Mouse (Mus musculus): ENCODE measurements around the gene H2al2a.
"Not testable (repeated sequence)": the region's sequence is repeated elsewhere in the genome, so short reads cannot be mapped to it uniquely, and the experiment has no call there.

The H2al2a gene

DNA sequence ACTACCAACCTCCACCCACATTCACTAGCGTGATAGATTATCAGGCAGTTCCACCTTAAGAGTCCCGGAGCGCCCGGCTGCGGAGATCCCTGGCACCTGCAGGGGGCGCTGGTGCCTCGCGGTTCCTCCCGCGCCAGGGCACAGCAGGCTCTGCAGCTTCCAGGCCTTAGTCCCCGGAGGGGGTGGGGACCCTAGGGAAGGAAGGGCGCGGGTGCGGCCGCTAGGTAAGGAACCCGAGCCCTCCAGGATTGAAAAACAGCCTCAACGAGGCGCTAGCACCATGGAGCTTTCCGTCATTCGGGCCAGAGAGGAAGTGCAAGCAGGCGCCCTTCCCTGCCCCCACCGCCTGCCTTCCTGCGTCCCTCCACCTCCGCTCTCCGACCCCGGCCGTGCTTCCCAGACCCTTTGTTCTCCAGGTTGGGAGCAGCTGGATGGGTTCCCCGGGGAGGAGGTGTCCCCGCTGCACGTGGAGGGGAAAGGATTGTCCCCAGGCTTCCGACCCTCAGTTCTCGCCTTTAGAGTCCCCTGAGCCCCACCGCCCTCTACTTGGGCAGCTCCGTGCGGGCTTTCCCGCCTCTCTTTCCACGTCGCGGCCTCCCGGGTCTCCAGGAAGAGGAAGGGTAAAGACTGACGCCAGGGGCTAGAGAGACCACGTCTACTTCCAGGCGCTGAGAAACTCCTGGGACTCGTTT, 30.8 kb upstream of the H2al2a start:
- peak; percentile 95 for DNase-seq (ENCODE audit: low spot score)

DNA sequence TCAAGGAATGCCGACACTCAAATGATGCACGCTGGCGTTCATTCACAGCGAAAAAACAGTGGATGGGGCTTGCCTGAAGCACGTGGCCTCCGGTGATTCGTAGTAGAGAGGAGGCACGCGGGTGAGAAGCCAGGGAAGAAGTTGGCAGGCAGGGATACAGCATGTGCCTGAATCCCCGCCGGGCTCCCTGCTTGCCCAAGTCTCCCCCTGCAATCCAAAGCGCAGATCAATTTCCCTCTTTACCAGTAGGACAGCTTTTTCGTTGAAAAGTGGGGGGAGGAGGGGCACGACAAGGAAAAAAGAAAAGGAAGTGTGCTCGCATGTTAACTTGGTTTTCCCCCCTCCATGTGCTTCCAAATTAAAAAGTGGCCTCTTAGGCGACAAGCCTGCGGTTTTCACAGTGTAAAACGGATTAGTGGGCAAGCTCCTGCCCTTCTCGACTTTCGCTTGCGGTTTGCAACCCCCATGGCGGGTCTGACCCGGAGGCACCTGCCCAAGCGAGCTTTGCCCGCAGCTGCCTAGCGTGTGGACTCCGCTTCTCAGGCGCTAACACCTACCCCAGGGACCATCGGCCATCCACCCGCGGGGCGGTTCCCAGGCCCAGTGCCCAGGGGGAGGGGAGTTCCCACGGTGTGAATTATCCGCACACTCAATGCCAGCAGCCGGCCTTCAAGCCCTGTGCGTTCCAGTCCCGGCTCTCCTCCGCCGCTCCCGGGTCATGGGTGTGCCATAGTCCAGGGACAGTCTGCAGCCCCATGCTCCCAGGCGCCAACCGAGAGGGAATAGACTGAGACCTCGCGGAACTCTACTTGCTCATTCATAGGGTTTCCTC, 29.6 kb upstream of the H2al2a start:
- peak; percentile 43 for DNase-seq (ENCODE audit: low spot score)

DNA sequence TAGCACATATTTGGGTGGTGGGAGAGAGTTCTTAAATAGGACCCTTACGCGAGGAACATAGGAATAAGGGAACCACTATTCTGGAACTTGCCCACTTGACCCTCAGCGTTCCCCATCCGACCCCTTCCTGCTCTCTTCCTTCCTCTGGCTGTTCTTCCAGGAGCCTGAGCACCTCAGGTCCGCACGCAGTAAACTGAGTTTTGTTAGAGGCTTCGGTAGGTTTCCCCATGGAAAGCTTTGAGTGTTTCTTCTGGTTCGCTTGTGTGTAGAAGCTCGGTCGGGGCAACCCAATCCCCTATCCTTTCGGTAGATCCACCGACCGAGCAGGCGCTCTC, 29.0 kb upstream of the H2al2a start:
- no peak for DNase-seq (ENCODE audit: low spot score)

DNA sequence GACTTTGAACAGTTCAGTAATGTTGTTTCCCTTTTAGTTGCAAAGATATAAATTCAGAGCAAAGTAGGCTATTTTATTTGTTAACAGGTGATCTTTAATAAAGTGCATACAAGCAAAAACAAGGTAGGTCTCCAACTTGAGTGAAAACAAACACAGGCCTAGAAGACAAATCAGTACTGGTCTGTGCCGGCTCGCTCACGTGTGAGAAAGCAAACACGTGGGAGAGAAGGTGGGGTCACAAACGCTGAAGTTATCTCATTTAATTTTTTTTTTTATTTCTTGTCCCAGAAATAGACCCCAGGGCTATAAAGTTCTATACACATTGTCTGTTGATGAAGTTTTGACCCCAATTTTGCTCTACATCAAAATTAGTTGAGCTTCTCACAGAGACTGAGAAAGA, 28.4 kb upstream of the H2al2a start:
- DNase-seq (ENCODE audit: low spot score) = no peak

DNA sequence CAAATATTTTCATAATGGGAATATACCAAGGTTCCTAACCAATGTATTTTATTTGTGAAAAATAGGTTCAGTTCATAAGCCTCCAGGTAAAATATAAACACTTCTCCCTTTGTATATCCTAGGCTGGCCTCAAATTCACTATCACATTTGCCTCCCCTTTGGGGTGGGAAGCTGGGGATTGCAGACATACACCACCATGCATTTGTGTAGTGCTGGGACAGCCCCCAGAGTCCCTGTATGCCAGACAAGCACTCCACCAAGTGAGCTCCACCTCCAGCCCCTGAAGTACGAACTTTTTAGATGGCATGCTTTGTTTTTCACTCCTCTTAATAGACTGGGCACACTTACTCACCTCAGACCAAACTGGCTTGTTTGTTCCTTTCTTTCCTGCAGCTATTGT, 26.1 kb upstream of the H2al2a start:
- DNase-seq (ENCODE audit: low spot score) = no peak

DNA sequence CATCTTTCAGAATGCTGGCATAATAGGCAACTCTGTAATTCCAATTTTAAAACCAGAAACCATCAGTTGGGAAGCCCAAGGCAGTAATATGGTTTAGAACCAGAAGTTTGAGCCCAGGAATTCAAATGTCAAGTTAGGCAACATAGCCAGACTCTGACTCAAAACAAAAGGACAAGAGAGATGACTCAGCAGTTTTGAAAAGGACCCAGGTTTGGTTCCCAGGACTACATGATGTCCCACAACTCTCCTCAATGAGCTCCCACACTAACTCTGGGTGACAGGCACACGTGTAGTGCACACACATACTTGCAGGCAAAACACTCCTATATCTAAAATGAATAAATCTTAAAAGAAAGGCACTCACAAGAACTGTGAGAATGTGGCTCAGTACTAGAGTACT, 22.4 kb upstream of the H2al2a start:
- no peak for DNase-seq (ENCODE audit: low spot score)

DNA sequence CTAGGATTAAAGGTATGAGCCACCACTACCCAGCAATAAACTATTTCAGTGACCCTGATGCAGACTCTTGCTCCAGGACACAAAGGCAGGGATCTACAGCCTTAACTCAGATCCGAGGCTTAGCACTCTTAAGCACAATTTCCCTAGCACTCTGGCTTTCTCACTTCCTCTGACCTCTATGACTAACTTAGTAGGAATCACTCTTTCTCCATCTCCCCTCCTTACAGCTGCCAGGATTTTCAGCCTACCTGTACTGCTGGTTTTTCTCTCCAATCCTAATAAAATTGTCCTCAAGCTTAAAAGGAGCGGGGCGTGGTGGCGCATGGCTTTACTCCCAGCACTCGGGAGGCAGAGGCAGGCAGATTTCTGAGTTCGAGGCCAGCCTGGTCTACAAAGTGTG, 20.6 kb upstream of the H2al2a start:
- no peak for DNase-seq (ENCODE audit: low spot score)

DNA sequence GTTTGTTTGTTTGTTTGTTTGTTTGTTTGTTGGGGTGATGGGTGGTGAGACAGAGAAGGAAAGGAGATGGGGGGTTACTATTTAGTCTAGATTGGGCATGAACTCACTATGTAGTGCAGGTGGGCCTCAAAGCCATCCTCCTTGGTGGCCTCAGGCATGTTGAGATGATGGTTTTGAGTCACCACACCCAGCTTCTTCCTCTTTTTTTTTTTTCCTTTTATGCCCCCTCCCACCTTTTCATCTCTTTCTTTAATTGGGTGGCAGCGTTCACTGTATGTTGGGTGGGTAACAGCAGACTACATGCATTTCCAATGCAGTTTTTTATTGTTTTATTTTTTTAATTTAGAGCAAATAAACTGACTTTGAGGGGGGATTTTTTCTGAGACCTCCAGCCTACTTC, 19.9 kb upstream of the H2al2a start:
- DNase-seq (ENCODE audit: low spot score) = no peak

DNA sequence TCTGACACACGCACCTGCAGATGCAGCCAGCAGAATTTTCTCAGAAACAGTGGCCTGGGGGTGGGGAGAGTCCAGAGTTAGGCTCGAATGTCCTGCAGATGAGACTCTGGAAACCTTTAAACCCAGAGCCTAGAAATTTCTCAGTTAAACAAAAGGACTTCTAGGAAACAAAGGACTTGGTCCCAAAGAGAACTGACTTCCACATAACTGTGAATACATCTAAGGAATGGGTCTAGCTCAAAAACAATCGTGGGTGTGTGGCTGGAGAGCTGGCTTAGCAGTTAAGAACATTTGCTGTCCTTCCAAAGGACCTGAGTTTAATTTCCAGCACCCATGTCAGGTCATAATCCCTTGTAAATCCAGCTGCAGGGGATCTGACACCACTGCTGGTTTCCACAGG, 18.8 kb upstream of the H2al2a start:
- DNase-seq (ENCODE audit: low spot score) = no peak

DNA sequence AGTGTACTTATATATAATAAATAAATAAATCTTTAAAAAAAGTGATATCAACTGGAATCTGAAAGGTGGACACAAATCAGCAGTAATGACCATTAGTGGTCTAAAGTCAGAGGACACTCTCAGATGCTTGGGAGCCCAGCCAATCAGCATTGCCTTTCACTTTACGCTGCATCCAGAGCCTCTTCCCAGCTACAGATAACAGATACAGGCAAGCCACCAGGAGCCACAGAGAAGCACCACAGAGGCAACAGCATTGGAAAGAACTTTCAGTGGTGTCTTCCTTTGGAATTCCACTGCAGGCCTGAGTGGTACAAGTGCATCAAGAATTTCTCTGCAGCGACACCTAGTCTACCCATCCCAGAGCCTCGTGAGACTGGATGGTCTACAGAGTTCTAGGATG, 16.1 kb upstream of the H2al2a start:
- DNase-seq (ENCODE audit: low spot score) = no peak

DNA sequence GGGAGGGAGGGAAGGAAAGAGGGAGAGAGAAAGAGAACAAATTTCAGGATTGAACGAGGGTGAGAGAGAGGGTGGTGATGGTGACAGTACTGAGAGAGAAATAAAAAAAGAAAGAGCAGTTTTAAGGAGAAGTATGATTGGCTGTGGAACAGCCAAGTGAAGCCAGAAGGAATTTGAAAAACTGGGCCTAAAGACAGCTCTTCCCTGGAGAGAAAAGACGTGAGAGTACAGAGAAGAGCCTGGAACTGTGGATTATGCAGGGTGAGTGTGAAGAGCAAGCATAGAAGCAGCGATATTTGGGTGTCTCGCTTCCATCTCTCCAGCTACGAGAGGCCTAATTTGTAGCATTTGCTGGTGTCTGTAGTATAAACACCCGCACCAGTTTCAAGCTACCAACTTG, 14.5 kb upstream of the H2al2a start:
- no peak for DNase-seq (ENCODE audit: low spot score)

DNA sequence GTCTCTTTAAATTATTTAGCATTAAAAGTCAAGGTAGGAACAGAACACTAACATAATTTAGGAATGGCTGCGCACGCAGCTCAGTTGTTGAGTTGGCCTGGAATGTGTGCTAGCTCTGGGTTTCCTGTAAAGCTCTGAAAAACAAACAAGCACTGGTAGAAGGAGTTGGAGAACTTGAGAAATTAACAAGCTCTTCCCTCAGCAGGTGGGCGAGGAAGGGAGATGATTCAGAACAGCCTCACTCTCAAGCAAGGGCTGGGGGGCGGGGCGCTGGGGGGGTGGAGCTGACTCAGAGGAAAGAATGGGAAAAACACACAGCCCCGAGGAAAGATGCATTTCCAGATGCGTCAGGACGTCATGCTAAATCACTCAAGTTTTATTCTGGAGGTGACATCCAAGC, 8.4 kb upstream of the H2al2a start:
- no peak for DNase-seq (ENCODE audit: low spot score)

DNA sequence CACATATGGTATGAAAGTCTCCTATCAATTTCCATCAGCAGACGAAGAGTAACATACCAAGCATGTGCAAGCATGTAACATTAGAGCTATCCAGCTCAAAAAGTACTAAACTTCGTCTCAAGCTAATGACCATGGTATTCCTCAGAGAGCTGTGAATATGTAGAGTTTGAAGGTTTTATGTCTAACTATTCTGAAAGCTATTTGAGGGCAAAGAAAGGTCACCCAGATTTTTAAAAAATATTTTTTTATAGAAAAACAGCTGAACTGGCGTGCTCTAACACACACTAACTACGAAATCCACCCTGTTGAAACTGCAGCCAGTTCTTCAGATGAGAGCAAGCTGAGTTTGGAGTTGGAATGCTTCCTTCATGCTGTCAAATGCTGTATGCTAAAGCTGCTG, 7.5 kb upstream of the H2al2a start:
- DNase-seq (ENCODE audit: low spot score) = no peak

DNA sequence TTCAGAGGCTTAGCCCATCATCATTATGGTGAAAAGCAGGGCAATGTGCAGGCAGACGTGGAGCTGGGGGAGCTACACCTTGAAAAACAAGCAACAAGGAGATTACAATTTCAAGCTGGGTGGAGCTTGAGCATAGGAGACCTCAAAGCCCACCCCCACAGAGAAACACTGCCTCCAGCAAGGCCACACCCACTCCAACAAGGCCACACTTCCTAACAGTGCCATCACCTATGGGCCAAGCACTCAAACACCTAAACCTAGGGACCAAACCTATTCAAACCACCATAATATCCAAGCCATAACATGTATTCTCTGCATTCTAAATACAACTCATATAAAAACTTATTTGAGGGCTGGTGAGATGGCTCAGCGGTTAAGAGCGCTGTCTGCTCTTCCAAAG, 5.5 kb upstream of the H2al2a start:
- no peak for DNase-seq (ENCODE audit: low spot score)

DNA sequence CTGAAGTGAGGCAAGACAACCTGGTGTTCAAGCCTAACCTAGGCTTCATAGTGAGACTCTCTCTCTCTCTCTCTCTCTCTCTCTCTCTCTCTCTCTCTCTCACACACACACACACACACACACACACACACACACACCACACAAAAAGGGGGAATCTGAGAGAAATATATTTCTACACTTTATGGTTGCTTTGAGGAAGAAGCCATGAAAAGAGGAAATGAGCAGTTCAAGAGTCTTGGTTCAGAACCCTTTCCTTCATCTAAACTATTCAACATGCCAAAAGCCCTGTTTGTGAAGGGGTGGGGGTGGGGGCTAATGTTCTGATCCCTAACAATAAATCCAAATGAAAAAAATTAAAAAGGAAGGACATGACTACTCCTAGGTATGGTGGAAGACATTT, 7.2 kb downstream of the H2al2a start:
- no peak for DNase-seq (ENCODE audit: low spot score)

DNA sequence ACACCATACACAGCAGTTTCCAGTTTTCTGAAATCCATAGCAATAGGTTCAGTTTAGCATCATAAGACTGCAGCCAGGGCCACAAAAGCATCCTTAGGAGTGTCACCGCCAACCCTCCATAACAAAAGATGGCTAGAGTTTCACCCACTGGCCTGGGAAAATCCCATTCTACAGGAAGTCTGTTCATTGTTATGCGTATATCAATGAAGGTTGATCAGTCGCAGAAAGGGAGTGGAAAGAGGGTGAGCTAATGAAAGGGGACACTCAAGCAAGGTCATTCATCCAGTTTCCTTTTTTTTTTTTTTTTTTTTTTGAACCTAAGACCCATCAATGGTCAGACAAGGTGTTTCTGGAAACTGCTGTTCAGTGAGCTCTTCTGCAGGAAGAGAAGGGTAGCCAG, 7.6 kb downstream of the H2al2a start:
- DNase-seq (ENCODE audit: low spot score) = no peak

DNA sequence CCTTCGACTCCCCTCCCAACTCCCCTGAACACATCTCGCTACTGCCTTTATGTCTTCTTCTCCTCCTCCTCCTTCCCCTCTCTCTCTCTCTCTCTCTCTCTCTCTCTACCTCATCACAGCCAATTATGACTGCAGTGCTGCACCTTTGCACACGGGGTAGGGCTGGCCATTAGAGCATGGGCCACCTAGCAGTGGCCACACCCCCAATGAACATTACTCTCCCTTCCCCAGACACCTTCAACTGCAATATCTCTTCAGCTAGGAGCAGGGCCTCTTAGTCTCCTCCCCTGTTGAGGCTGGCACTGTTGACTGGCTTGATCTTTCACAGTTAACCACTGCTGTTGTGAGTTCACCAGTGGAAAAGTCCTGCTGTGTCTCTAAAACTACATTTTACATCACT, 10.1 kb downstream of the H2al2a start:
- no peak for DNase-seq (ENCODE audit: low spot score)

DNA sequence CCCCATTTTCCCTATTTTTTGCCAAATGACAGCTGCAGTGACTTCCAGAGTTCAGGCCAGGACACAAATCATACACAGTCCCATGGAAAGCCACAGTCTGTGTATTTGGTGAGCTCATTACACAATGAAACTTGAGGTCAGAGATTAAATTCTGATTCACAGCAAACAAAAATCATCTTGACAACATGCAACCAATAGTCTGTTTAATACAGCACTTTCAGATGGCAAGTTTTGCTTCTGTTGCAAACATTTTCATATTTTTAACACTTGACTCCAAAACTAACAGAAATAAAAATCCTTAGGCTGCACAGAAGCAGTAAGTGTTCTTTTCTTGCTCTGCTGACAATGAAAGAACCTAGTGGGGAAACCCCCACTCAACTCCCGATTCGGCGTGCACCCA, 12.0 kb downstream of the H2al2a start:
- DNase-seq (ENCODE audit: low spot score) = no peak

DNA sequence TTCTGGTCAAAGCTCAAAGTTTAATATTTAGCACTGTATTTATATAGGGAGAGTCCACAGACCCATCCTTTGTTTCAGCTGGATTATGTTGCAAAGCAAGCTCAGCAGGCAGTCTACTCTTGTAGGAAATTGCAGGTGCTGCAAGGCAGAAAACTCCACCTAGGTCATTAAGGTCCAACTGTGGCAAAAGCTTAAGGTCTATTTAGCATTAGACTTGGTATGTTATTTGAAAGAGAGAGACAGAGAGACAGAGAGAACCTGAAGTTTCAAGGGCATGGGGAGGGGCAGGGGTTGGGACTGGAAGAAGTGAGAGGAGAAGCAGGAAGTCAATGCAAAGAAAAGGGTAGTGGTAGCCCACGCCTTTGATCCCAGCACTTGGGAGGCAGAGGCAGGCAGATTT, 14.0 kb downstream of the H2al2a start:
- no peak for DNase-seq (ENCODE audit: low spot score)

DNA sequence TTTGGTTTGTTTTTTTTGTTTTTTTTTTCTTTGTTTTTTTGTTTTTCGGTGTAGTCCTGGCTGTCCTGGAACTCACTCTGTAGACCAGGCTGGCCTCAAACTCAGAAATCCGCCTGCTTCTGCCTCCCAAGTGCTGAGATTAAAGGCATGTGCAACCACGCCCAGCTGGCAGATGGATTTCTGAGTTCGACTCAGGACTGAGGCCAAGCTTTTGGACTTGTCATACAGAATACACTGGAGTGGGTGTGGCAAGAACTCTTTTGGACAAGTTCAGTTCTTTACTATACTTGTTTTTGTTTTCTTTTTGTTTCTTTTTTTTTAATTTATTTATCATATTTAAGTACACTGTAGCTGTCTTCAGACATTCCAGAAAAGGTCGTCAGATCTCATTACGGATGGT, 18.1 kb downstream of the H2al2a start:
- no peak for DNase-seq (ENCODE audit: low spot score)

DNA sequence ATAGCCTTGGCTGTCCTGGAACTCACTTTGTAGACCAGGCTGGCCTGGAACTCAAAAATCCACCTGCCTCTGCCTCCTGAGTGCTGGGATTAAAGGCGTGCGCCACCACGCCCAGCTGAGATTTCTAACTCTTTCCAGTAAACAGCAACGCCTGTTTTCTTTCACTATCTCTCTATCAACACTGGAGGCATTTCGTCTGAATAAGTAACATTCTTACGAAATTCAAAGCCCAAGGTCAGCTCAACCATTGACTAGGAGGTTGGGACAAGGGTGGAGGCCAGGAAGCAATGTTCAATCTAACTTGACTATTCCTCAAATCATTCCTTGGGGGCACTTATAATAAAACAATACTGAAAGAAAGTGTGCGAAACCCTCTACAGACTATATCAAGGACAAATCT, 18.5 kb downstream of the H2al2a start:
- not testable (repeated sequence) for DNase-seq (ENCODE audit: low spot score)

DNA sequence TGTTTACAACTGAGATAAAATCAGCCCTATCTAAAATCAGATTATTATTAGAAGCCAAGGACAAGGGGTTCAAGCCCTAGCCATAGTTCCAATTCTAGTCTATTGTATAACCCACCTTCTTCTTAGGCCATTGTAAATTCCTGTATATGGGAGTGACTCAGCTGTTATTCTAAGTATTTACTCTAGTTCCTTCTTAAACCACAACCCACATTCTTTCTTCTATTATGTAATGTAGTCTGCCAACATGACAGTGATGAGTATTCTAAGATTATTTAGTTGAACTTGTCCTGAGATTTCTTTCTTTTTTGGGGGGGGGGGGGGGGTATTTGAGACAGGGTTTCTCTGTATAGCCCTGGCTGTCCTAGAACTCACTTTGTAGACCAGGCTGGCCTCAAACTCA, 19.1 kb downstream of the H2al2a start:
- DNase-seq (ENCODE audit: low spot score) = not testable (repeated sequence)

DNA sequence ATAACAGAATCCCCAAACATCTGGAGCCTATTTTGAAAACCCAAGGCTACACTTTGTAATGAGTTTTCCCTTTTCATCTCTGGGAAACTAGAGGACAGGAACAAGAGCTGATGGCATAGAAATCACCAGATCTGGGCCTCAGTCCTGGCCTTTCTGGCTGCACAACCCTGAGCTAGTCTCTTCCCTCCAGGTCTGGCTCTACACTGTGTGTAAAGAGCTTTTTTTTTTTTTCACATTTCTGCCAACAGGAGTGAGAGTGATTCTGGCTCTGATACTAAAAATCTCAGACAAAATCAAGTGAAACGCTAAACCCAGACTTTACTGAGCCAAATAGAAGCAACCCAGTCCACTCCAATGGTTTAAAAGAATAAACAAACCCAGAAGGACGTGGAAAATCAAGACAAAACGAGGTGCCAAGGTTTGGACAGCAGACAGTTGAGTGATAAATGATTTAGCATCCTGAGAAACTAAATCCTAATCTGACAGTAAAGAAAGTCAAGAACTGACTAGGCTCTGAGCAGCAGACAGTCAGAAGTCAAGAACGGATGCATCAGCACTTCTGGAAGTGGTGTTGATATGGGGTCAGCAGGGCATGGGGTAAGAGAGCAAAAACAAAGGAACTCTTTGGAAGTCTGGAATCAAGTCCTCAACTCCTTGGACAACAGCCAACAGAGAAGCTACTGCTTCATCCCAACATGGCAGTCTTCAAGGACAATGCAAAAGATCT, 21.0 kb downstream of the H2al2a start:
- no peak for DNase-seq (ENCODE audit: low spot score)

Measured in urinary bladder, postnatal 25 days (tissue).